Mouse (Mus musculus) heart, embryonic 15.5 days (tissue): ENCODE data around the gene Fhl2. TPM values are rescaled to one million over a fixed set of nuclear protein-coding genes. Genes with fewer than 3 reads are reported as not detected.

Experiments used
- polyA plus RNA-seq: library from polyadenylated mRNA; unstranded; fragments of >200 nt; fragmentation: Nextera tagmentation; extraction: Ambion mirVana; gene quantifications from 2 replicates; pipeline ENCODE4 v1.2.1, GENCODE M21; 2015

The Fhl2 gene
- polyA plus RNA-seq, 1 experiment from 2014 or later, result 363 TPM

Other genes with a start within 250 kb of the Fhl2 start
- gene Gpr45, start 244.1 kb downstream of the Fhl2 start, polyA plus RNA-seq, result 1.0 and 2.1 TPM in 2 replicates
- gene Tgfbrap1, start 98.3 kb downstream of the Fhl2 start, polyA plus RNA-seq, result 6.2 and 7.4 TPM in 2 replicates
- 20.0 and 22.6 TPM in 2 replicates for gene AI597479, start 98.3 kb downstream of the Fhl2 start, polyA plus RNA-seq
- gene Nck2, start 247.6 kb upstream of the Fhl2 start, polyA plus RNA-seq, result 23.5 and 30.6 TPM in 2 replicates